Mouse (Mus musculus) midbrain, postnatal 0 days (tissue): ENCODE measurements at regions not wholly inside any gene's neighbourhood (a gene's known extent, or its start where the extent isn't known, plus 50 kb on each side); places are given as distances from the start of the nearest gene placed in this dataset.

Experiments used
- ATAC-seq: fragments of 200-750 bp; cut with Nextera tagmentation; 2 replicates; pipeline ENCODE4 v1.8.0; 2017; ENCODE audit warnings: moderate number of reproducible peaks, mild to moderate bottlenecking, moderate TSS enrichment, moderate library complexity; ENCODE audit not compliant: low FRiP score
- DNase-seq: peaks from one replicate; pipeline ENCODE4 v3.0.0-alpha.2; 2015; ENCODE audit warnings: low spot score
- H3K27ac ChIP-seq: fragments of 300-500 bp; sonication (generic); 2 replicates; pipeline ENCODE4 v1.5.1; 2014; ENCODE audit warnings: low read depth, mild to moderate bottlenecking, low read length, mixed read lengths
- H3K27me3 ChIP-seq: fragments of 300-500 bp; sonication (generic); 2 replicates; pipeline ENCODE4 v1.6.1; 2014; ENCODE audit warnings: low read length, control low read depth, mixed read lengths; ENCODE audit not compliant: insufficient read depth
- H3K36me3 ChIP-seq: fragments of 300-500 bp; sonication (generic); 2 replicates; pipeline ENCODE4 v1.6.1; 2014; ENCODE audit warnings: low read length, control low read depth, mixed read lengths; ENCODE audit not compliant: insufficient read depth
- H3K4me1 ChIP-seq: fragments of 300-500 bp; sonication (generic); 2 replicates; pipeline ENCODE4 v1.6.1; 2014; ENCODE audit warnings: mild to moderate bottlenecking, control low read depth, antibody characterized with exemption, low read length, mixed read lengths; ENCODE audit not compliant: insufficient read depth
- H3K4me2 ChIP-seq: fragments of 300-500 bp; sonication (generic); 2 replicates; pipeline ENCODE4 v1.6.1; 2014; ENCODE audit warnings: low read depth, mild to moderate bottlenecking, low read length, mixed read lengths; ENCODE audit not compliant: poor library complexity, severe bottlenecking
- H3K4me3 ChIP-seq: fragments of 300-500 bp; sonication (generic); 2 replicates; pipeline ENCODE4 v1.5.1; 2014; ENCODE audit warnings: low read depth, mild to moderate bottlenecking, low read length, moderate library complexity
- H3K9ac ChIP-seq: fragments of 300-500 bp; sonication (generic); replicated peaks from 2 replicates; pipeline ENCODE4 v1.6.1; 2014; ENCODE audit warnings: mild to moderate bottlenecking, low read length, moderate library complexity, mixed read lengths; ENCODE audit not compliant: poor library complexity, severe bottlenecking
- H3K9me3 ChIP-seq: fragments of 300-500 bp; sonication (generic); 2 replicates; pipeline ENCODE4 v1.6.1; 2016; ENCODE audit warnings: low read length, control low read depth
- CTCF ChIP-seq: IDR thresholded peaks from 2 replicates; pipeline ENCODE4 v1.5.1; 2016; ENCODE audit warnings: antibody characterized with exemption, mild to moderate bottlenecking
- WGBS: fragments of 180-500 bp; shearing (Covaris S2); extraction: QIAGEN DNeasy Blood & Tissue Kit; methylation state at CpG from one replicate; pipeline ENCODE4 v1.1.7; 2014; 5-methylcytosine and 5-hydroxymethylcytosine counted together

GRCm38 (mm10) chr9:40617676-40618062 is 52.7 kb upstream of the Gm21915 start:
- no peak for TF ChIP-seq CTCF
- H3K4me3 ChIP-seq, result no peak overlapping the region
- H3K27ac ChIP-seq, result peak overlapping the region; percentile 71
- ATAC-seq (no peak), DNase-seq (peak; percentile 19)
- no peaks in the 10 kb centered on the region for H3K9me3 ChIP-seq
- no peak overlapping the region for H3K9ac ChIP-seq
- H3K27me3 ChIP-seq, result no peaks in the 10 kb centered on the region
- H3K36me3 ChIP-seq, result no peaks in the 10 kb centered on the region
- peaks cover 7% of the 10 kb centered on the region for H3K4me1 ChIP-seq
- 14% methylated on average over 10 of the region's 10 CpGs for WGBS
- peak overlapping the region; percentile 53 for H3K4me2 ChIP-seq

GRCm38 (mm10) chr9:40617036-40617675 is 53.3 kb upstream of the Gm21915 start:
- Histone ChIP-seq H3K27me3 (no peaks in the 10 kb centered on the region), H3K4me1 (peaks cover 7% of the 10 kb centered on the region), H3K4me3 (peak overlapping the region; percentile 15), H3K36me3 (no peaks in the 10 kb centered on the region), H3K27ac (peak overlapping the region; percentile 71), H3K9ac (peak overlapping the region; percentile 46), H3K4me2 (peak overlapping the region; percentile 53), H3K9me3 (no peaks in the 10 kb centered on the region)
- DNase-seq, result peak; percentile 59
- WGBS, result 1% methylated on average over 20 of the region's 20 CpGs
- no peak for TF ChIP-seq CTCF
- ATAC-seq, result peak; percentile 50

- Histone ChIP-seq H3K36me3 (no peaks in the 10 kb centered on the region), H3K27me3 (no peaks in the 10 kb centered on the region), H3K4me1 (peaks cover 7% of the 10 kb centered on the region), H3K4me3 (peak overlapping the region; percentile 15), H3K27ac (peak overlapping the region; percentile 71), H3K9me3 (no peaks in the 10 kb centered on the region), H3K9ac (peak overlapping the region; percentile 46), H3K4me2 (peak overlapping the region; percentile 53)
- peak; percentile 93 for TF ChIP-seq CTCF
- 1% methylated on average over 11 of the region's 11 CpGs for WGBS
- DNase-seq (peak; percentile 94), ATAC-seq (peak; percentile 86)
Observed at GRCm38 (mm10) chr9:40616426-40617035, 53.9 kb upstream of the Gm21915 start.

GRCm38 (mm10) chr9:40615891-40616290 is 54.5 kb upstream of the Gm21915 start:
- Histone ChIP-seq H3K4me2 (no peak overlapping the region), H3K9ac (no peak overlapping the region; the same call in 1 of the 2 replicates), H3K36me3 (no peaks in the 10 kb centered on the region), H3K27ac (no peak overlapping the region), H3K27me3 (no peaks in the 10 kb centered on the region), H3K4me1 (peaks cover 7% of the 10 kb centered on the region), H3K4me3 (no peak overlapping the region), H3K9me3 (no peaks in the 10 kb centered on the region)
- 20% methylated on average over 8 of the region's 8 CpGs for WGBS
- ATAC-seq, result no peak
- no peak for TF ChIP-seq CTCF
- no peak for DNase-seq

- Histone ChIP-seq H3K4me2 (no peak overlapping the region), H3K4me3 (no peak overlapping the region), H3K9ac (no peak overlapping the region), H3K4me1 (peaks cover 7% of the 10 kb centered on the region), H3K27ac (no peak overlapping the region), H3K27me3 (no peaks in the 10 kb centered on the region), H3K9me3 (no peaks in the 10 kb centered on the region), H3K36me3 (no peaks in the 10 kb centered on the region)
- no peak for DNase-seq
- ATAC-seq, result no peak
- no peak for TF ChIP-seq CTCF
- WGBS, result 50% methylated on average over 5 of the region's 5 CpGs
Observed at GRCm38 (mm10) chr9:40614071-40614470, 56.3 kb upstream of the Gm21915 start.

GRCm38 (mm10) chr9:40613182-40613581 is 57.2 kb upstream of the Gm21915 start:
- TF ChIP-seq CTCF, result no peak
- H3K4me1 ChIP-seq, result peaks cover 7% of the 10 kb centered on the region
- H3K27me3 ChIP-seq, result no peaks in the 10 kb centered on the region
- DNase-seq (no peak), ATAC-seq (no peak)
- no peak overlapping the region for H3K27ac ChIP-seq
- WGBS, result 82% methylated on average over 4 of the region's 4 CpGs
- H3K4me3 ChIP-seq, result no peak overlapping the region
- no peak overlapping the region for H3K9ac ChIP-seq
- H3K36me3 ChIP-seq, result no peaks in the 10 kb centered on the region
- H3K9me3 ChIP-seq, result no peaks in the 10 kb centered on the region
- no peak overlapping the region for H3K4me2 ChIP-seq
